Mouse (Mus musculus) stomach, postnatal 0 days (tissue): Measurements from ENCODE around the gene Esyt2.

Experiments used
- CTCF ChIP-seq: IDR thresholded peaks from 2 replicates; pipeline ENCODE4 v1.5.1; 2016; ENCODE audit warnings: antibody characterized with exemption, low read depth, mild to moderate bottlenecking, moderate library complexity
- EP300 ChIP-seq: optimal IDR thresholded peaks from 2 replicates; pipeline ENCODE3; 2016; ENCODE audit warnings: antibody characterized with exemption

DNA sequence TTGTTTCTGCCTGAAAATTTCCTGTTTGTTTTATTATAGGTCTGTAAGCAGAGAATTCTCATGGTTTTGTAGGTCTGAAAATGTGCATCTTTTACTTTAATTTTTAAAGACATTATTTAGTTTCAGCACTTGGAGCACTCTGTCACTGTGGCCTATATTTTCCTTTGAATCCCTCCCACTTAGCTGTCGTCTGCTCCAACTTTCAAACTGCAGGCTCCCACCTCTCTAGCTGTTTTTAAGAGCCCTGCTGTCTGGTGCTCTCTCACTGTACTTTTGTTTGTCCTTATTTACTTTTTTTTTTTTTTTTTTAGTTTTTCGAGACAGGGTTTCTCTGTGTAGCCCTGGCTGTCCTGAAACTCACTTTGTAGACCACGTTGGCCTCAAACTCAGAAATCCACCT, 42.2 kb upstream of the Esyt2 start:
- no peak for TF ChIP-seq CTCF
- TF ChIP-seq EP300, result no peak
